Mouse (Mus musculus) megakaryocyte-erythroid progenitor cell, adult 5 weeks (primary cell): ENCODE data around the gene Igf2bp1. TPM values are rescaled to one million over a fixed set of nuclear protein-coding genes. Genes with fewer than 3 reads are reported as not detected.

ENCODE experiments used
- polyA plus RNA-seq: library from polyadenylated mRNA; stranded (reverse); fragments of >175 nt; gene quantifications from 2 replicates; pipeline ENCODE4 v1.2.3, GENCODE M21; 2012

The Igf2bp1 gene
- polyA plus RNA-seq = not detected in 2 replicates

GRCm38 (mm10) chr11:96005403-96006271 is at the start of gene Igf2bp1:
Gene Igf2bp1 (minus strand): TSS chr11:96005940.

GRCm38 (mm10) chr11:96034596-96035052 is 28.9 kb upstream of the Igf2bp1 start, which contains the start of gene Snf8:
Gene Snf8 (plus strand): TSS chr11:96034885.

GRCm38 (mm10) chr11:95914571-95914991 is 91.2 kb downstream of the Igf2bp1 start, which contains the start of gene B4galnt2:
Gene B4galnt2 (minus strand): TSS chr11:95914891.

Other genes with a start within 250 kb of the Igf2bp1 start
- 11.4 and 24.0 TPM in 2 replicates for gene Phospho1, start 181.4 kb downstream of the Igf2bp1 start, polyA plus RNA-seq
- gene Gngt2, start 168.7 kb downstream of the Igf2bp1 start, polyA plus RNA-seq = 4.6 and 6.6 TPM in 2 replicates
- gene Abi3, start 163.5 kb downstream of the Igf2bp1 start, polyA plus RNA-seq = 21.0 and 31.8 TPM in 2 replicates
- gene B4galnt2, start 91.0 kb downstream of the Igf2bp1 start, polyA plus RNA-seq = not detected in 2 replicates
- gene Gip, start 18.6 kb upstream of the Igf2bp1 start, polyA plus RNA-seq = not detected in 2 replicates
- gene Snf8, start 28.9 kb upstream of the Igf2bp1 start, polyA plus RNA-seq = 138 and 142 TPM in 2 replicates
- 21.9 and 26.1 TPM in 2 replicates for gene Ube2z, start 59.4 kb upstream of the Igf2bp1 start, polyA plus RNA-seq
- 308 and 326 TPM in 2 replicates for gene Atp5g1, start 69.7 kb upstream of the Igf2bp1 start, polyA plus RNA-seq
- not detected in 2 replicates for gene Calcoco2, start 106.0 kb upstream of the Igf2bp1 start, polyA plus RNA-seq
- gene Ttll6, start 127.8 kb upstream of the Igf2bp1 start, polyA plus RNA-seq = not detected in 2 replicates
- not detected in 2 replicates for gene Hoxb13, start 188.4 kb upstream of the Igf2bp1 start, polyA plus RNA-seq